Mouse (Mus musculus): ENCODE measurements around the gene Plcl2. TPM values are rescaled to one million over a fixed set of nuclear protein-coding genes. Genes with fewer than 3 reads are reported as not detected.

Plcl2 gene
- polyA plus RNA-seq, 1 experiment from 2014 or later: not detected

DNA sequence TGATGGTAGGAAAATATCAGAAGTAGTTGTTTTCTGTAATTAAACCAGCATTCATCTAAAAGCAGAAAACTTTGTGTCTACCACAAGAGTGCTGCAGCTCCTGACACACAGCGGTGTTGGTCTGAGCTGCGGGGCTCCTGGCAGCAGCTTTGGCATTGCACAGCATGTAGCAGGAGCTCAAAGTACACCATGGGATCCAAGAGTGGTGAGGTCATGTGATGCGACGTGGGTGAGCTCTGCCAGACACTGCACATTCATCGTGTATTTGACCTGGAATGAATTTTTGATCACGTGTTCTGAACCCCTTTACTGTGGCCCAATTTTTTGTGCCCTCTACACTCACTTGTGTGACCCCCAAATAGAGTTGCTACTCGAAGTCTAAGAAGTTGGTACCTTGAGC lies 6.1 kb upstream of the Plcl2 start:
- no peak for TF ChIP-seq CTCF (IDR thresholded peaks at IDR 0.05)
- in situ Hi-C loops (cut with MboI; ENCODE audit: low pct_unique_long_range_greater_than_20kb): no loop called here
- DNase-seq (ENCODE audit: low read depth, low spot score) (no peak), ATAC-seq (no peak)
- peaks cover 17% of the 10 kb centered on the region for H3K27me3 ChIP-seq
- ChIA-PET POLR2A (no interaction called here), CTCF (no interaction called here)

DNA sequence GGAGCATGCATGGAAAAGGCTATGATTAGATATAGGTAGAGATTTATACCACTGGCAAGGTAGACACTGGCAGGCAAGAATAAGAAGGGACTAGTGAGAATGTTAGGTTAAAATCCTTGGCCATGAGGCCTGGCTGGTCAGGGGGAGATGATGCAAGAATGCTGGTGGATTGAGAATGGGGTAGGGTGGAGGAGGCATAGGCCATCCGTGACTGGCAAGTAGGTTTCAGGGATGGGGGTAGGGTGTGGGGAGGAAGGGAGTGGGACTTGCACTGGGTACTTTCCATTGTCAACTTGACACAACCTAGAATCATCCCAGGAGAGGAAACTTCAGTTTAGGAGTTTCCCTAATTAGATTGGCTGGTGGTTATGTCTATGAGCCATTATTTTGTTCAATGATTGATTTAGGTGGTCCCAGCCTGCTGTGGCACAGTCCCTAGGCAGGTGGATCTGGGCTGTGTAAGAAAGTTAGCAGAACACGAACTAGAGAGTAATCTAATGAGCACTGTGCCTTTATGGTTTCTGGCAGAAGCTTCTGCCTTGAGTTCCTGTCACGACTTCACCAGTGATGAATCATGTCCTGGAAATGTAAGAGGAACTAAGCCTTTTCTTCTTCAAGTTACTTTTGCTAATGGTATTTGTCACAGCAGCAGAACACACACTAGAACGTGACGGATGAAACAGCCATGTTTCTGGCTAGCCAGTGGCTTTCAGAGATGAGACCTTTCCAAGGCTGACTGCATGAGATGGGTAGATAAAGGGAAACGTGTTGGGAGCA lies 4.9 kb upstream of the Plcl2 start:
- in situ Hi-C loops (cut with MboI; ENCODE audit: low pct_unique_long_range_greater_than_20kb): no loop called here
- CTCF ChIA-PET: no interaction called here
- no peak for DNase-seq (ENCODE audit: low read depth, low spot score)
- TF ChIP-seq CTCF (IDR thresholded peaks at IDR 0.05): no peak
- H3K27me3 ChIP-seq: peaks cover 13% of the 10 kb centered on the region
- no peak for ATAC-seq
- POLR2A ChIA-PET: no interaction called here

DNA sequence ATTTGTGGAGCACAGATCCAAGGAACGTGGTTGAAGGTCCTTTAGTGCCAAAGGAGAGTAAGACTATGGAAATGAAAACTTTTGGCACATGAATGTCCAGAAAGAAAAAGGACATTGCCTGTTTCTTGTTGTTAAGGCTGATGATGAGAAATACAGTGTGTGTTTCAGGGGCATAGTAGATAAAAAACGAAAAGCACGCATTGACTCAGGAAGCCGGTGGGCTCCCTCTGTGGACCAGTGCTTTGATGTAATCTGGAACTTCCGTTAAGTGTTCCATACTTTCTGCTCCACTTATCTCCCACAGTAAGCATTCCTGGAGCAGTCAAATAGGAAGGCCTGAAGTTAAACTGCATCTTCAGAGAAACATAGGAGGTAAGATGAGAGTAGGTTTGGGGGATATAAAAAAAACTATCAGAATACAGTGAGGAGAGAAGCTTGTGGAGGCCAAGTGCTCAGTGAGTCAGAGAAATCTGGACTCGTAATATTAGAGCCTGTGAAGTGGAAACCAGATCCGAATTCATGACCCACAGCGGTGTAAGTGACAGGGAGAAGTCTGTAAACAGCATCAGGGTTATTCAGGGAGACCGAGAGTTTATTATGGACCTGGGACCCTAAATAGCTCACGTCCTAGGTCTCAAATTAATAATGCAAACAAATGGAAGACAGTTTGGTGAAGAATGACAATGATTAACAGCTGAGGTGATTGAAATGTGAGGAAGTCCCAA lies 3.1 kb upstream of the Plcl2 start:
- no peak for ATAC-seq
- CTCF ChIA-PET: no interaction called here
- no peak for TF ChIP-seq CTCF (IDR thresholded peaks at IDR 0.05)
- POLR2A ChIA-PET: no interaction called here
- no peak for DNase-seq (ENCODE audit: low read depth, low spot score)
- in situ Hi-C loops (cut with MboI; ENCODE audit: low pct_unique_long_range_greater_than_20kb): no loop called here
- peaks cover 16% of the 10 kb centered on the region for H3K27me3 ChIP-seq

DNA sequence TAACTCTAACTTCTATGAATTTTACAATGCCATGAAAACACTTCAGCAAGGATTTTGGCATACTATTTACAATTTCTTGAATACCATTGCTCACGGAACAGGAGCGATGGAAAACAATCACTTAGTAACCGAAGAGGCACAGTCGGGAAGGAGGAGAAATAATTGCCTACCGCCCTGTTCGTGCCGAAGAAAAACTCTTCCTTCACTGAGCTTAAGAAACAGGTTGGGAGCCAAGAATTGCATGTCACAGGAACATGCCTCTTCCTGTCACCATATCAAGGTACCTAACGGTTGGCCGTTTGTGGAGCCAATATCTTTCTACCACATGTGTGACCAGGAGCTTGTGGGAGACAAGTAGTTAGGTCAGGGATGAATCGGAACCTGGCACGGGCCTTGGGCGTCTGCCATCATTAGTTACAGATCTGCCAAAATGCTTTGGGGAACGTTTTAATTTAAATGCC lies 2.3 kb upstream of the Plcl2 start:
- ATAC-seq: no peak
- no peak for TF ChIP-seq CTCF (IDR thresholded peaks at IDR 0.05)
- POLR2A ChIA-PET: no interaction called here
- CTCF ChIA-PET: interaction anchor here (1.0 kb wide), 1 partner anchor 8 kb away, joined by 3 read pairs; no protein-coding TSS in a partner anchor
- peaks cover 16% of the 10 kb centered on the region for H3K27me3 ChIP-seq
- DNase-seq (ENCODE audit: low read depth, low spot score): no peak
- in situ Hi-C loops (cut with MboI; ENCODE audit: low pct_unique_long_range_greater_than_20kb): no loop called here

DNA sequence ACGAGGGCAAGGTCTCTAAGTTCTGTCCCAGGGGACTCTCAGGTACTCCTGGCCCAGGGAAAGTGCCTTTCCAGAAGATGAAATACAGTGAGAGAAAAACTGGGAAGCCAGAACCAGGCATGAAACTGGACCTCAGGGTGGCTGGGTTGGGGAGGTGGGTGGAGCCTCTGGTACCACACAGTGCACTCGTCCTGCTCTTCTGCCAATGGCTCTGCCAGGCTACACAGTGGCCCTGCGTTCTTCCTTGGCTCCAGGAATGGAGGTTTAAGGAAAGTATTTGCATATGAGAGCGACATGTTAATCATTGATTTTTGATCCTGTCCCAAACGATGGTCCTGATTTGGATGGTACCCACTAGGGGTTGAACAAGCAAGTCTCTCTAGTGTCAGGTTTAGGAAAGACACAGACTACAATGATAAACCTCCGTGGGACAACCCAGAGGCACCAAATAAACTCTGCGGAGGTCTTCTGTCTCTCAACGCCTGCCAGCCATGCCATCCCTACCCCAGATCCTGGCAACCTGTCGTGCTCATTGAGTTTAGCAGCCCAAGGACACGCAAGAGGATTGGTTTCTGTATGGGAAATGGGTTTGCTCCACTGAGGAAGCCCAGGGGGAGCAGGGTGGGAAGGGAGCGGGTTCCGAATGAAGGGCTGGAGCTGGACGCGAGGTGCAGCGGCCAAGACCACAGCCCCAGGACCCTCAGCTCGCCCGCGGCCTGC lies 988 bp upstream of the Plcl2 start:
- no peak for TF ChIP-seq CTCF (IDR thresholded peaks at IDR 0.05)
- CTCF ChIA-PET: no interaction called here
- in situ Hi-C loops (cut with MboI; ENCODE audit: low pct_unique_long_range_greater_than_20kb): no loop called here
- no peak for DNase-seq (ENCODE audit: low read depth, low spot score)
- H3K27me3 ChIP-seq: peaks cover 11% of the 10 kb centered on the region
- POLR2A ChIA-PET: no interaction called here
- peak; percentile 2 for ATAC-seq

DNA sequence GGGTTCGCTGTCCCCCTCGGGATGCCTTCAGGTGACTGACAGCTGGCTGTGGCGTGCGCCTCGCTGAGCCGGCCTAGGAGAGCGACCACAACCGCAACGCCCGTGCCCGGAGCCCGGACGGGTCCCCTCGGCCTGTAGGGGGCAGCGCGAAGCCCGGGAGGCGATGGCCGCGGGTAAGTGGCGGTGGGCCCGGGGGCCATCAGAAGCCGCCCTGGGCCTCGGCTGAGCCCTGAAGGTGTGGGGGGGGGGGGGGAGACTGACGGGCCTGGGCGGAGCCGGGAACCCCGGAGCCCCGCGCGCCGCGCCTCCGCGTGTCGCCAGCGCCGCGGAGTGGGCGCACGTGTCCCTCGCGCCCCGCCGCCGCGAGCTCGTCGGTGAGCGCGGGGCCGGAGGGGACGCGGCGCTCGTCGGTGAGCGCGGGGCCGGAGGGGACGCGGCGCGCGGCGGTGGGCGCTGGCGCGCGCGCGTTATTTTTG lies 390 bp upstream of the Plcl2 start:
- in situ Hi-C loops (cut with MboI; ENCODE audit: low pct_unique_long_range_greater_than_20kb): no loop called here

DNA sequence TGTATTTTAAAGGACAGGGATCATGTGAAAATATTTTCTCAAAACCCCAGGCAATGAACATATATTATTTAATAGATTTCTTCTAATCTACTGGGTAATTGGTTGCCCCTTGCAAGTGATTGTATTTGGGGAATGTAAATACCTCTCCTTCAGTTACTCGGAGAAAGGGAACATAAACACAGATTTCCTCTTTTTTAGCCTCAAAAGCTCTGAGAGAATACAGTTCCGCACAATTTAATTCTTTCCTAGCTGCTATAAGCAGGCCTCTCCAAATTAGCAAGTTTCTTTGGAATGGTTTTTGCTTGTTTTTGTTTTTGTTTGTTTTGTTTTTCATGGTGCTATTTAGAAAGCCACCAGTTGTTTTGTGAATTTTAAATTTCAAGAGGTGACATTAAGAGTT lies 1.1 kb downstream of the Plcl2 start:
- no peak for ATAC-seq
- ChIA-PET CTCF (no interaction called here), POLR2A (no interaction called here)
- no peak for TF ChIP-seq CTCF (IDR thresholded peaks at IDR 0.05)
- in situ Hi-C loops (cut with MboI; ENCODE audit: low pct_unique_long_range_greater_than_20kb): no loop called here
- peaks cover 11% of the 10 kb centered on the region for H3K27me3 ChIP-seq
- no peak for DNase-seq (ENCODE audit: low read depth, low spot score)

More for the DNA sequence above, 390 bp upstream of the Plcl2 start:
- ChIA-PET POLR2A (no interaction called here), CTCF (no interaction called here)
- peak; percentile 30 for TF ChIP-seq CTCF (IDR thresholded peaks at IDR 0.05)
- ATAC-seq (peak; percentile 52), DNase-seq (ENCODE audit: low read depth, low spot score) (no peak)
- H3K27me3 ChIP-seq: peaks cover 11% of the 10 kb centered on the region

DNA sequence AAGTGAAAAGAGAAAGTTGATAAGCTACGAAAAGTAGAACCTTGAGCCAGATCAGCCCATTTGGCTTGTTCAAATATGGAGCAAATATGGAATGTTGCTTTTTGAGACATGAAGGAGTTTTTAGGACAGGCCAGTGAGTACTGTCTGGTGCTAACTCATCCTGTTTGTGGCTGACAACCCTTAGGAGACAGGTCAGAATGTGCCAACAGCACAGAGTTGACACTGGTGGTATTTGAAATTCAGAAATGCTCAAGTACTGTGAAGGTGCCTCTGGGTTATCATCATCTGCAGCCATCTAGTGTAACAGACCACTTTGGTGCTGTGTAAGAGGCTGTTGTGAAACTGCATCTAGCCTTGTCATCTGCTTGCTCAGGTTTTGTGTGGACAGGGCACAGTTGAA lies 1.5 kb downstream of the Plcl2 start:
- in situ Hi-C loops (cut with MboI; ENCODE audit: low pct_unique_long_range_greater_than_20kb): no loop called here
- H3K27me3 ChIP-seq: peaks cover 11% of the 10 kb centered on the region
- CTCF ChIA-PET: no interaction called here
- POLR2A ChIA-PET: no interaction called here
- ATAC-seq (no peak), DNase-seq (ENCODE audit: low read depth, low spot score) (no peak)
- no peak for TF ChIP-seq CTCF (IDR thresholded peaks at IDR 0.05)

DNA sequence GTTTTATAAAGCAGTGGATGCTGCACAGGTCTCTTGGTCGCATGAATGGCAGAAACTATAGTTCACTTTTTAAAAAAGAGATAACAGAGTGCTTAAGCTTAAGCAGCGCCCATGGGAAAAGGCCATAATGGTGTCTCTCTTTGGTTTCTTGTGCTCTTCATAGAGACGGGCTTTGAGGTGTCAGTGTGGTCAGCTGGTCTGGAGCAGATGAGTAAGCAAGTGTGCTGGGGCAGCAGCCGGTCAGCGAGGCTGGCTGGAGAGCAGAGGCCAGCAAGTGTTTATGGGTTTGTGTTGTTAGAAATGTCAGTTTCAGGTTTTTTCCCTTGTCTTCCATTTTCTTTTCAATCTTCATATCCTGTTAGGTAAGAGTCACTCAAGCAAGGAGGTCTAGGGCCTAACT lies 3.0 kb downstream of the Plcl2 start:
- no peak for DNase-seq (ENCODE audit: low read depth, low spot score)
- H3K27me3 ChIP-seq: peaks cover 18% of the 10 kb centered on the region
- ChIA-PET CTCF (no interaction called here), POLR2A (no interaction called here)
- TF ChIP-seq CTCF (IDR thresholded peaks at IDR 0.05): no peak
- ATAC-seq: no peak
- in situ Hi-C loops (cut with MboI; ENCODE audit: low pct_unique_long_range_greater_than_20kb): no loop called here

DNA sequence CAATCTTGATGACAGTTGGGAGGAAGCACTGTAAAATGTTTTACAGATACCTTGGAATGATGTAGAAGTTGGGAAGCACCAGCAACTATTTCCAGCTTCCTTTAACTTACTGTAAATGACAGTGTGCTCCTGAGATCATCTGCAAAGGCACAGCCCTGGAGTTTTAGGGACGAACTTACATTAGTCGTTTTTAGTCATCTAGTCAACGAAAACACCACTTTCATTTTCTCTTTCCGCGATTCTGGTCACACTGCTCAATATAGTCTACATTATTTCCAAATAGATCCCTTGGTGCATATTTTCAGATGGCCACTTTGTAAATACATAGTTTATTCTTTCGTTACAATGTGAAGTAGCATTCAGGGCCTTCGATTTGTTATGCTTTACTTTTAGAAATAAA lies 3.6 kb downstream of the Plcl2 start:
- no peak for DNase-seq (ENCODE audit: low read depth, low spot score)
- ChIA-PET POLR2A (no interaction called here), CTCF (no interaction called here)

DNA sequence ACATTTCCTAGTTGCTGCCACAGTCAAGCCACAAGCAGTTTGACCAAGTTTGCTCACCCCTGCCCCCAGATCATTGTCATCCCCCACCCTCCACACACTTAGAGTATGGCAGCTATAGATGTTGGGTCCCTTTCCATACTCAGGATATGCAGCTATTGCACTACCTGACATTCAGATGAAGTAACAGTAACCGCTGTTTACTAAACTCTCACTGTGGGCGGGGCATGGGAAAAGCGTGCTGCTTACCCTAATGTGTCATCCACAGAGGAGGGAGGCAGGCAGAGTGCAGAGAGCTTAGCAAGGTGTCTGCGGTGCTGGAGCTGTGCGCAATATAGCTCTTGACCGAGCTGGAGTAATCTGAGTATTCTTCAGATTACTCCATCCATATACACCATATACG lies 4.2 kb downstream of the Plcl2 start:
- POLR2A ChIA-PET: no interaction called here
- in situ Hi-C loops (cut with MboI; ENCODE audit: low pct_unique_long_range_greater_than_20kb): no loop called here

More for the DNA sequence above, 3.6 kb downstream of the Plcl2 start:
- TF ChIP-seq CTCF (IDR thresholded peaks at IDR 0.05): no peak
- H3K27me3 ChIP-seq: peaks cover 18% of the 10 kb centered on the region
- in situ Hi-C loops (cut with MboI; ENCODE audit: low pct_unique_long_range_greater_than_20kb): no loop called here
- ATAC-seq: no peak

More for the DNA sequence above, 4.2 kb downstream of the Plcl2 start:
- TF ChIP-seq CTCF (IDR thresholded peaks at IDR 0.05): no peak
- H3K27me3 ChIP-seq: peaks cover 18% of the 10 kb centered on the region
- CTCF ChIA-PET: no interaction called here
- no peak for DNase-seq (ENCODE audit: low read depth, low spot score)
- ATAC-seq: no peak

All from Patski (cell line).